Mouse (Mus musculus) midbrain, postnatal 0 days (tissue): ENCODE results near the gene Pp2d1. TPM values are rescaled to one million over a fixed set of nuclear protein-coding genes. Genes with fewer than 3 reads are reported as not detected.
"Not testable (repeated sequence)": the region's sequence is repeated elsewhere in the genome, so short reads cannot be mapped to it uniquely, and the experiment has no call there.

Experiments used
- ATAC-seq: fragments of 200-750 bp; cut with Nextera tagmentation; 2 replicates; pipeline ENCODE4 v1.8.0; 2017; ENCODE audit warnings: moderate number of reproducible peaks, mild to moderate bottlenecking, moderate TSS enrichment, moderate library complexity; ENCODE audit not compliant: low FRiP score
- DNase-seq: peaks from one replicate; pipeline ENCODE4 v3.0.0-alpha.2; 2015; ENCODE audit warnings: low spot score
- H3K27ac ChIP-seq: fragments of 300-500 bp; sonication (generic); 2 replicates; pipeline ENCODE4 v1.5.1; 2014; ENCODE audit warnings: low read depth, mild to moderate bottlenecking, low read length, mixed read lengths
- H3K27me3 ChIP-seq: fragments of 300-500 bp; sonication (generic); 2 replicates; pipeline ENCODE4 v1.6.1; 2014; ENCODE audit warnings: low read length, control low read depth, mixed read lengths; ENCODE audit not compliant: insufficient read depth
- H3K36me3 ChIP-seq: fragments of 300-500 bp; sonication (generic); 2 replicates; pipeline ENCODE4 v1.6.1; 2014; ENCODE audit warnings: low read length, control low read depth, mixed read lengths; ENCODE audit not compliant: insufficient read depth
- H3K4me1 ChIP-seq: fragments of 300-500 bp; sonication (generic); 2 replicates; pipeline ENCODE4 v1.6.1; 2014; ENCODE audit warnings: mild to moderate bottlenecking, control low read depth, antibody characterized with exemption, low read length, mixed read lengths; ENCODE audit not compliant: insufficient read depth
- H3K4me2 ChIP-seq: fragments of 300-500 bp; sonication (generic); 2 replicates; pipeline ENCODE4 v1.6.1; 2014; ENCODE audit warnings: low read depth, mild to moderate bottlenecking, low read length, mixed read lengths; ENCODE audit not compliant: poor library complexity, severe bottlenecking
- H3K4me3 ChIP-seq: fragments of 300-500 bp; sonication (generic); 2 replicates; pipeline ENCODE4 v1.5.1; 2014; ENCODE audit warnings: low read depth, mild to moderate bottlenecking, low read length, moderate library complexity
- H3K9ac ChIP-seq: fragments of 300-500 bp; sonication (generic); replicated peaks from 2 replicates; pipeline ENCODE4 v1.6.1; 2014; ENCODE audit warnings: mild to moderate bottlenecking, low read length, moderate library complexity, mixed read lengths; ENCODE audit not compliant: poor library complexity, severe bottlenecking
- H3K9me3 ChIP-seq: fragments of 300-500 bp; sonication (generic); 2 replicates; pipeline ENCODE4 v1.6.1; 2016; ENCODE audit warnings: low read length, control low read depth
- CTCF ChIP-seq: IDR thresholded peaks from 2 replicates; pipeline ENCODE4 v1.5.1; 2016; ENCODE audit warnings: antibody characterized with exemption, mild to moderate bottlenecking
- WGBS: fragments of 180-500 bp; shearing (Covaris S2); extraction: QIAGEN DNeasy Blood & Tissue Kit; methylation state at CpG from one replicate; pipeline ENCODE4 v1.1.7; 2014; 5-methylcytosine and 5-hydroxymethylcytosine counted together
- polyA plus RNA-seq: library from polyadenylated mRNA; unstranded; fragments of >200 nt; fragmentation: Nextera tagmentation; extraction: Ambion mirVana; gene quantifications from 2 replicates; pipeline ENCODE4 v1.2.1, GENCODE M21; 2015
- total RNA-seq: library from RNA; depleted of rRNA; stranded (reverse); fragments of >200 nt; gene quantifications from 2 replicates; pipeline ENCODE4 v1.2.3, GENCODE M21; 2014; rRNA removed

The Pp2d1 gene
- not detected in 2 replicates for total RNA-seq
- 0.26 and 0.42 TPM in 2 replicates for polyA plus RNA-seq

DNA sequence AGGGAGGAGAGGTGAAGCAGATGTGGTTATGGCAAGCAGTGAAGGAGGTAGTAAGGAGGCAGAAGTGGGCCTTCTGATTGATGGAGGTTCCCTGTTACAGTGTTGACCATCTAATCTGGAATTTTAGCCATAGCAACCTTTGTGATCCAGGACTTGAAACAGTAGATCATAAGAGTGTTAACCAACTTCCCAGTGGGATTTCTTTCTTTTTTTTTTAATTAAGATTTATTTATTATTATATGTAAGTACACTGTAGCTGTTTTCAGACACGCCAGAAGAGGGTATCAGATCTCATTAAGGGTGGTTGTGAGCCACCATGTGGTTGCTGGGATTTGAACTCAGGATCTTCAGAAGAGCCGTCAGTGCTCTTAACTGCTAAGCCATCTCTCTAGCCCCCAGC lies at the start of gene Pp2d1:
Gene Pp2d1 (minus strand): TSS at position 101 of the 400 bp plus-strand sequence.
- not testable (repeated sequence) for DNase-seq, H3K4me2 ChIP-seq, H3K9ac ChIP-seq, ATAC-seq, H3K27ac ChIP-seq, H3K4me1 ChIP-seq, H3K27me3 ChIP-seq, H3K4me3 ChIP-seq, H3K9me3 ChIP-seq, H3K36me3 ChIP-seq
- WGBS, result 91% methylated on average over 2 of the region's 2 CpGs

- Histone ChIP-seq H3K4me2 (no peak overlapping the region), H3K4me1 (peaks cover 6% of the 10 kb centered on the region; the same call in 1 of the 2 replicates), H3K9ac (no peak overlapping the region), H3K27ac (no peak overlapping the region), H3K4me3 (no peak overlapping the region), H3K36me3 (no peaks in the 10 kb centered on the region), H3K27me3 (no peaks in the 10 kb centered on the region), H3K9me3 (no peaks in the 10 kb centered on the region)
- no peak for TF ChIP-seq CTCF
- 87% methylated on average over 9 of the region's 9 CpGs for WGBS
- ATAC-seq (no peak), DNase-seq (no peak)
Measured at GRCm38 (mm10) chr17:53588097-53588855, 49.0 kb upstream of the Pp2d1 start.

- 49% methylated on average over 14 of the region's 14 CpGs for WGBS
- H3K4me1 ChIP-seq, result peaks cover 6% of the 10 kb centered on the region; the same call in 1 of the 2 replicates
- no peaks in the 10 kb centered on the region for H3K36me3 ChIP-seq
- no peaks in the 10 kb centered on the region for H3K27me3 ChIP-seq
- DNase-seq (peak; percentile 83), ATAC-seq (peak; percentile 39; the same call in 1 of the 2 replicates)
- no peaks in the 10 kb centered on the region for H3K9me3 ChIP-seq
- H3K4me3 ChIP-seq, result no peak overlapping the region
- H3K9ac ChIP-seq, result no peak overlapping the region
- no peak for TF ChIP-seq CTCF
- H3K4me2 ChIP-seq, result peak overlapping the region; percentile 16; the same call in 1 of the 2 replicates
- 0 out of 2 replicates have a peak overlapping the region, but pooled peaks have one; percentile 38 for H3K27ac ChIP-seq
Measured at GRCm38 (mm10) chr17:53587074-53587851, 48.0 kb upstream of the Pp2d1 start.

DNA sequence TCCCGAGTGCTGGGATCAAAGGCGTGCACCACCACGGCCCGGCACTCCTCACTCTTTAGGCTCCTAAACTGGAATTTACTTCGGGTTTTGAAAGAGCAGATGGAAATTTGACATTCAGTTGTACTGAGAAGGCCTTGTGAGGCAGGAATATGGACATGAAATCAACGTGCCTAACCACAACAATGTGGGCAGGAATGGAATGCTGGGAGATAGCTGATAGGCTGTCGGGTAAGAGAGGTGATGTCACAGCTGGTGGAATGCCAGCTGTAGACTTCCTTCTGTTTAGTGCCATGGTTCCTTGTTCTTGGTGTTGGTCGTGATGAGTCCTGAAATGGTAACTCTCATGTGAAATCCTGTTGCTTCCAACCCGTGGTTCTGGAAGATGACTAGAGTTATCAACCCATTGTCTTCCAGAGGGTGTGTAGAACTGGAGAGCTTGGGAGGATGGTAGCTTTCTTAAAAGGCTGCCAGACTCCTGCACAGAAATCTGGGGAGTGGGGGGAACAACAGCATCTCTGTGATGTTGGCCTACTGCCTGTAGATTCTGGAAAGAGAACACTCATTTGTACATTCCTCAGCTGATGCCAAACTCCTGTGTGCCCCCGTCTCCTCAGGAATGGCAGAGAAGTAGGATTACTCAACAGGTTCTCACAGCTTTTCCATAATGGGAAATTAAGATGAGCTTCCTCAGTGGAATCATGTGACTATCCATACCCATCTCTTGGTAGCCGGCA lies 44.8 kb upstream of the Pp2d1 start:
- 90% methylated on average over 11 of the region's 11 CpGs for WGBS
- Histone ChIP-seq H3K4me1 (peaks cover 6% of the 10 kb centered on the region; the same call in 1 of the 2 replicates), H3K27ac (no peak overlapping the region), H3K4me3 (no peak overlapping the region), H3K9ac (no peak overlapping the region), H3K4me2 (no peak overlapping the region), H3K36me3 (no peaks in the 10 kb centered on the region), H3K27me3 (no peaks in the 10 kb centered on the region), H3K9me3 (no peaks in the 10 kb centered on the region)
- DNase-seq (no peak), ATAC-seq (no peak)
- no peak for TF ChIP-seq CTCF

- Histone ChIP-seq H3K4me2 (no peak overlapping the region), H3K27ac (no peak overlapping the region), H3K36me3 (no peaks in the 10 kb centered on the region), H3K9me3 (no peaks in the 10 kb centered on the region), H3K9ac (no peak overlapping the region), H3K4me3 (no peak overlapping the region), H3K27me3 (no peaks in the 10 kb centered on the region), H3K4me1 (peaks cover 6% of the 10 kb centered on the region; the same call in 1 of the 2 replicates)
- DNase-seq, result no peak
- no peak for TF ChIP-seq CTCF
- 78% methylated on average over 7 of the region's 7 CpGs for WGBS
- no peak for ATAC-seq
Measured at GRCm38 (mm10) chr17:53582805-53583204, 43.6 kb upstream of the Pp2d1 start.
